Mouse (Mus musculus) lung, embryonic 16.5 days (tissue): Measurements from ENCODE around the gene Ube2q2. TPM values are rescaled to one million over a fixed set of nuclear protein-coding genes. Genes with fewer than 3 reads are reported as not detected.

Experiments used
- ATAC-seq: fragments of 200-750 bp; cut with Nextera tagmentation; 2 replicates; pipeline ENCODE4 v1.8.0; 2017; ENCODE audit warnings: low read depth, mild to moderate bottlenecking, moderate library complexity
- H3K27ac ChIP-seq: fragments of 300-500 bp; sonication (generic); 2 replicates; pipeline ENCODE4 v1.5.1; 2014; ENCODE audit warnings: mild to moderate bottlenecking, control low read depth, low read length
- H3K27me3 ChIP-seq: fragments of 300-500 bp; sonication (generic); 2 replicates; pipeline ENCODE4 v1.6.1; 2014; ENCODE audit warnings: low read depth, low read length, mixed read lengths; ENCODE audit not compliant: control insufficient read depth, insufficient read depth
- H3K36me3 ChIP-seq: fragments of 300-500 bp; sonication (generic); 2 replicates; pipeline ENCODE4 v1.6.1; 2014; ENCODE audit warnings: low read length; ENCODE audit not compliant: control insufficient read depth, insufficient read depth
- H3K4me1 ChIP-seq: fragments of 300-500 bp; sonication (generic); replicated peaks from 2 replicates; pipeline ENCODE4 v1.6.1; 2014; ENCODE audit warnings: low read length, mixed read lengths; ENCODE audit not compliant: control insufficient read depth, insufficient read depth
- H3K4me2 ChIP-seq: fragments of 300-500 bp; sonication (generic); 2 replicates; pipeline ENCODE4 v1.6.1; 2014; ENCODE audit warnings: low read depth, low read length, control low read depth
- H3K4me3 ChIP-seq: fragments of 300-500 bp; sonication (generic); 2 replicates; pipeline ENCODE4 v1.5.1; 2014; ENCODE audit warnings: mild to moderate bottlenecking, low read length, control low read depth
- H3K9ac ChIP-seq: fragments of 300-500 bp; sonication (generic); 2 replicates; pipeline ENCODE4 v1.6.1; 2014; ENCODE audit warnings: low read length, control low read depth
- H3K9me3 ChIP-seq: fragments of 300-500 bp; sonication (generic); 2 replicates; pipeline ENCODE4 v1.6.1; 2016; ENCODE audit warnings: low read length; ENCODE audit not compliant: control insufficient read depth
- WGBS: fragments of 180-500 bp; shearing (Covaris S2); extraction: QIAGEN DNeasy Blood & Tissue Kit; methylation state at CpG from one replicate; pipeline ENCODE4 v1.1.7; 2014; 5-methylcytosine and 5-hydroxymethylcytosine counted together
- polyA plus RNA-seq: library from polyadenylated mRNA; unstranded; fragments of >200 nt; fragmentation: Nextera tagmentation; extraction: Ambion mirVana; gene quantifications from 2 replicates; pipeline ENCODE4 v1.2.1, GENCODE M21; 2015

Ube2q2 gene
- polyA plus RNA-seq, 1 experiment from 2014 or later: 18.6 TPM

DNA sequence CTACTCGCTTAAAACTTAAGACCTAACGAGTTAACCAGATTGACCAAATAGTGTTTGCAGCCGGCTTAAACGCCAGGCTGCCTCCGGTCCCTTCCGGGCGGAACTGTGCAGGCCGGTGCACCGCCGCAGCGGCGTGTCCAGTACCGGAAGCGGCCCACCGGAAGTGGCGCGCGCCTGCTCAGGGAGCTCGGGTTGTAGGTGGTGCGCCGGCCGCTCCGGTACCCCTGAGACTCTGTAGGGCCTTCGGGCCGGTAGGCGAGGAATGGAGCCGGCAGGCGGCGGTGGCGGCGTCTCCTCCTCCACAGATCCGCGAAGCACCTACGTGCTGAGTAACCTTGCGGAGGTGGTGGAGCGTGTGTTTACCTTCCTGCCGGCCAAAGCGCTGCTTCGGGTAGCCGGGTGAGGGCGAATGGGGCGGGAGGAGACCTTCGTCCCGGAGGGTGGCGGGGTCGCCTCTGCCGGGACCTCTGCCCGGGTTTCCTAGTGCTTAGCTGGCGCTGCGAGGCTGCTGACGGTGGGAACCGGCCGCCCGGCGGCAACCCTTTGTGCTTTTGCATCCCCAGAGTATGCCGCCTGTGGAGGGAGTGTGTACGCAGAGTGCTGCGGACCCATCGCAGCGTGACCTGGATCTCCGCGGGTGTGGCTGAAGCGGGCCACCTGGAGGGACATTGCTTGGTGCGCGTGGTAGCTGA is 60.3 kb downstream of the Ube2q2 start, which contains the start of gene Fbxo22:
TSS of gene Fbxo22 (plus strand) at position 136 of the 692 bp plus-strand sequence.
- H3K9me3 ChIP-seq: no peaks in the 10 kb centered on the region
- H3K4me3 ChIP-seq: peak within 1 kb of the TSS; percentile 76
- H3K27ac ChIP-seq: peak within 1 kb of the TSS; percentile 85
- peaks cover 4% of the 10 kb centered on the region; the same call in 1 of the 2 replicates for H3K36me3 ChIP-seq
- H3K9ac ChIP-seq: peak within 1 kb of the TSS; percentile 87
- ATAC-seq: peak; percentile 99
- H3K4me2 ChIP-seq: peak within 1 kb of the TSS; percentile 85
- H3K27me3 ChIP-seq: no peaks in the 10 kb centered on the region
- WGBS: under 1% methylated on average over 61 of the region's 65 CpGs
- H3K4me1 ChIP-seq: peaks cover 16% of the 10 kb centered on the region

DNA sequence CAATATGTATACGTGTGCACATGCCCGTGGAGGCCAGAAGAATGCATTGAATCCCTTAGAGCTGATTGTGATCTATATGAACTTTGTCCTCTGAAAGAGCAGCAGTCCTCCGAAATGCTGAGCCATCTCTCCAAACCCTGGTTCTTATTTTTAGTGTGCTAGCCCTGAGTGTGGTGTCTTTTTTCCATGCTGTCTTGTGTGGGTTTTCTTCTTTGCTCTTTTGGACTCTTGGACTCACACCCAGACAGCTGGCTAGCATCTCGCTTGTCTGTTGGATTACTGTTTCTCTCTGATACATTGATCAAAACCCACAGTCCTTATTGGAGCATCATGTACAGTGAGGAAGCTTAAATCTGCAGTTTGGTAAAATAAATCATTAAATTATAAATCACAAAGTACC is 63.0 kb downstream of the Ube2q2 start:
- Histone ChIP-seq H3K9me3 (no peaks in the 10 kb centered on the region), H3K4me1 (peaks cover 16% of the 10 kb centered on the region), H3K27me3 (no peaks in the 10 kb centered on the region), H3K27ac (no peak overlapping the region), H3K9ac (no peak overlapping the region), H3K4me3 (no peak overlapping the region), H3K36me3 (peaks cover 17% of the 10 kb centered on the region; the same call in 1 of the 2 replicates), H3K4me2 (no peak overlapping the region)
- 66% methylated on average over 4 of the region's 4 CpGs for WGBS
- no peak for ATAC-seq

DNA sequence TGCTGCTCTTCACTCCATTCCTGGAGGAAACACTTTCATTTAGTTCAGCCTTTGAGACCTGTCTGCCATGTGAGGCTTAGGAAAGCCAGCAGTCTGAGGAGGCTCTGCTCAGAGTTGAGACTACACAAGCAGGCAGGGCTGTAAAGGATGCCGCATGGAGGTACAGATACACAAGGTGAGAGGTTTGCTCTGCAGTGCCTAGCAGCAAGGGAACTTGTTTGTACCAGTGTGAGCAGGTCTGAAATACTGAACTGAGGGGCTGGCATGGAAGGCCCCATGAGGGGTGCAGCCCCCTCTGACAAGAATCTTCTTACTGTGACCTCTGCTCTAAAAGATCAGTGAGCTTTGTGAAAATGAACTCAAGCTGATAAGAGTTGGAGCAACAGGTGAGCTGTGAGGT is 64.7 kb downstream of the Ube2q2 start:
- no peak overlapping the region for H3K27ac ChIP-seq

DNA sequence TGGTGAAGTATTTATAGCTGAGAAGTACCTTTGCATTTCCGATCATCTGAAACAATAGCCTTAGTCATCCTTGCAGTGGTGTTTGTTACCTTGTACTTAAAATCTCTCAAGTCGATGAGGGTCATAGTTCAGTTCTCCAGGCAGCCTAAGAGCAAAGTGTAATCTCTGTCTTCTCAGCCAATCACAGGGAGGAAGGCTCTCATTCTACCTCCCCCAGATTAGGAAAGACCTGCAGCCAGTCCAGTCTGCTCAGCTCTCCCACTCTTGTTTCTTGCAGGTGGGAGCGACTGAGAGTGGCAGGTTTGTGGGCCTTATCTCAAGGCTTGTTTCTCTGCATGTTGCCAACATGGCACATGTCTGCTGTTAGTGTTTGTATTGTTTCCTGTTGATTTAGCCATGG is 66.4 kb downstream of the Ube2q2 start:
- Histone ChIP-seq H3K9ac (no peak overlapping the region), H3K9me3 (no peaks in the 10 kb centered on the region), H3K27me3 (no peaks in the 10 kb centered on the region), H3K4me3 (no peak overlapping the region), H3K4me2 (no peak overlapping the region), H3K4me1 (peaks cover under 1% of the 10 kb centered on the region), H3K27ac (no peak overlapping the region), H3K36me3 (peaks cover 40% of the 10 kb centered on the region)
- no peak for ATAC-seq
- 67% methylated on average over 3 of the region's 3 CpGs for whole genome bisulfite sequencing

More for the DNA sequence above, 64.7 kb downstream of the Ube2q2 start:
- ATAC-seq: no peak
- Histone ChIP-seq H3K4me1 (peaks cover 11% of the 10 kb centered on the region), H3K9me3 (no peaks in the 10 kb centered on the region), H3K36me3 (peaks cover 31% of the 10 kb centered on the region), H3K27me3 (no peaks in the 10 kb centered on the region), H3K9ac (no peak overlapping the region), H3K4me3 (no peak overlapping the region), H3K4me2 (no peak overlapping the region)
- WGBS: 100% methylated on average over 1 of the region's 1 CpGs

DNA sequence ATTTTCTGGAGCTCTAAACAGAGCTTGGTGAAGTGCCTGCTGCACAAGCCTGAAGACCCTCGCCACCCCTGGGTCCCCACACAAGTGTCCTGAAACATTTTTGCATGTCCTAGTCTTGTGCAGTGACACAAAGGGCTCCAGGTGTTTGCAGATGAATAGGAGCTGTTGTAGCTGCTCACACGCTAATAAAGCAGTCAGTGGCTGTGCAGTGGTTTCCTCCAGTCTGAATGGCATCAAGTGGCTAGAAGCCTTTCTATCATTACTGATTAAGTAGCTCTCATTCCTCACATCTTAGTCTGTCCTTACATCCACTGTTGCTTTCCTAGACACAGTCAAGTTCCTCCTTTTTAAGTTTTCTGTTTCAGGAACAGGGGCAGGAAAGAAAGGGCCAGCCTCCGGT is 67.0 kb downstream of the Ube2q2 start:
- peaks cover 40% of the 10 kb centered on the region for H3K36me3 ChIP-seq
- H3K4me3 ChIP-seq: no peak overlapping the region
- no peak for ATAC-seq
- H3K4me2 ChIP-seq: no peak overlapping the region
- WGBS: 89% methylated on average over 3 of the region's 3 CpGs
- no peaks in the 10 kb centered on the region for H3K4me1 ChIP-seq
- no peak overlapping the region for H3K27ac ChIP-seq
- H3K9me3 ChIP-seq: no peaks in the 10 kb centered on the region
- H3K9ac ChIP-seq: no peak overlapping the region
- H3K27me3 ChIP-seq: no peaks in the 10 kb centered on the region

DNA sequence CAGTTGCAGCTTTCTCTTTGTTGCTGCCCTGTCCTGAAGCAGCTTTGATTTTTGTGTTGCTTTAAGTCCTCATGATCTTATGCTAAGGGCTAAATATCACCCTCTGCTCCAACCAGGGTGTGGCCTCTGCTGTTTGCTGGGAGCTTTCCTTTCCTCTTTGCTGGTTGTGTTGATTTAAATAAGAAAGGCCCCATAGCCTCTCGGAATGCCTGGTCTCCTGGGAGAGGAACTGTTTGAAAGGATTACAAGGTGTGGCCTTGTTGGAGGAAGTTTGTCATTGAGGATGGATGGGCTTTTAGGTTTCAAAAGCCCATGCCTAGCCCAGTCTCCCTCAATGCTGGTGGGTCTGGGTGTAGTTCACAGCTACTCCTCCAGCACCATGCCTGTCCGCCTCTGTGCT is 67.4 kb downstream of the Ube2q2 start:
- Histone ChIP-seq H3K4me3 (no peak overlapping the region), H3K27me3 (no peaks in the 10 kb centered on the region), H3K4me2 (no peak overlapping the region), H3K27ac (no peak overlapping the region), H3K9me3 (no peaks in the 10 kb centered on the region), H3K4me1 (no peaks in the 10 kb centered on the region), H3K36me3 (peaks cover 40% of the 10 kb centered on the region), H3K9ac (no peak overlapping the region)
- WGBS: 77% methylated on average over 2 of the region's 2 CpGs
- ATAC-seq: no peak

DNA sequence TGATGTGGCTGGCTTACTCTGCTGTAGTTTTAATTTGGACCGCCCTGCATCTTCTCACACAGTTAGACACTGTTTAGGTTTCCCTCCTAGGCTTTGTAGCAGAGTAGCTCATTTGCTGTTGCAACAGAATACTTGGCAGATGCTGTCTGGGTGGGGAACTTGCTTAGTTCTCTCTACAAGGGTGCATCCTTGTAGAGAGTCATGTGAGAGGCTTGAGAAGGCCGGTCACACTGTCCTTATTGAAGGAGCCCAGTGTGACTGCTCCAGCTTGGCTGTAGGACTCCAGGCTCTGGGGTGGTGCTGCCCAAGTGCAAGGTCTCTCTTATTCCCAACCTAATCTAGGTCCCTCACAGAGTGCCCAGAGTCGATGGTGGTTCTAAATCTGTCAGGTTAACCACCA is 68.7 kb downstream of the Ube2q2 start:
- H3K27me3 ChIP-seq: no peaks in the 10 kb centered on the region
- 92% methylated on average over 3 of the region's 3 CpGs for WGBS
- no peak for ATAC-seq
- H3K27ac ChIP-seq: no peak overlapping the region
- no peak overlapping the region for H3K9ac ChIP-seq
- no peak overlapping the region for H3K4me2 ChIP-seq
- no peaks in the 10 kb centered on the region for H3K4me1 ChIP-seq
- H3K36me3 ChIP-seq: peaks cover 49% of the 10 kb centered on the region
- H3K4me3 ChIP-seq: no peak overlapping the region
- H3K9me3 ChIP-seq: no peaks in the 10 kb centered on the region

DNA sequence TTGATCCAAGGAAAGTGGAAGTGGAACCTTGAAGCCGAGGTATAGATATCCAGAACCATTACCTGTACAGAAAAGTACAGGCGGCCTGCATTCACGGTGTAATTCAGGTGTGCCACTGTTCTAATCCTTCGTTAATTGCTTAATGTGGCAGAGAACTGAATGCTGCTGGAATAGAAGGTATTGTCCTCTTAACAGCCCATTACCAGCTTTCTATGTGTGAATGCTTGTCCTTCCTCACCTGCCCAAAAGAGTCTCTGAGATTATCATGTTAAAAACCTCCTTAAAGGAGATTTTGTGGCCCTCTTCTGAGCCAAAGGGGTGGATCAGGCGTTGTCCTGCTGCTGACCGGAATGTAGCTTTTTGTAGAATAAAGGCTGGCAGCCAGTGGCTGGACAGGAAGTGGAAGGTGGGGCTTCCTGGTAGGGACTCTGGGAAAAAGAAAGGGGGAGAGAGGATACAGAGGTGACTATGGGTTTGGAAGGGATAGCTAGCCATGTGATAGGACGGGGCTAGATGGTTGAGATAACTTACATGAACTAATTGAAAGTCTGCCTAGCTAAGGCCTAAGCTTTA is 76.6 kb downstream of the Ube2q2 start:
- peaks cover 19% of the 10 kb centered on the region for H3K36me3 ChIP-seq
- H3K4me3 ChIP-seq: no peak overlapping the region
- H3K4me2 ChIP-seq: no peak overlapping the region
- H3K9me3 ChIP-seq: no peaks in the 10 kb centered on the region
- 82% methylated on average over 7 of the region's 7 CpGs for WGBS
- no peak for ATAC-seq
- H3K27ac ChIP-seq: no peak overlapping the region
- no peaks in the 10 kb centered on the region for H3K4me1 ChIP-seq
- no peaks in the 10 kb centered on the region for H3K27me3 ChIP-seq
- H3K9ac ChIP-seq: no peak overlapping the region

DNA sequence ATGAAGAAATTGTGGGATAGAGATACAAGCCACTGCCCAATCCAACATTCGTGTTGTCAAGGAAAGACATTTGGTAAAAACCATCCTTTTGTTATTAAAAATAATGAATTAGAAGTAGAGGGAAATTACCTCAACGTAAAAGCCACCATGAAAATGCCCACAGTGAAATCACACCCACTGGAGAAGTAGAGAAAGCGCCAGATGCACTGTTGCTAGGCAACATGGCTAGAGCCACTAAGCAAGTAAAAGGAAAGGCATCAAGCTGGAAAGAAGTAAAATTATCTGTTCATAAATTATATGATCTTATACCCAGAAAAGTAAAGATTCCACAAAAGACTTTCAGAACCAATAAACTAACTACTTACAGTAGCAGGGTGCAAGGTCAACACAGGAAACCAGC is 77.6 kb downstream of the Ube2q2 start:
- Histone ChIP-seq H3K27me3 (no peaks in the 10 kb centered on the region), H3K9me3 (no peaks in the 10 kb centered on the region), H3K36me3 (peaks cover 19% of the 10 kb centered on the region), H3K27ac (no peak overlapping the region), H3K4me1 (no peaks in the 10 kb centered on the region), H3K9ac (no peak overlapping the region), H3K4me2 (no peak overlapping the region), H3K4me3 (no peak overlapping the region)
- ATAC-seq: no peak
- 86% methylated on average over 3 of the region's 3 CpGs for WGBS
